Mouse (Mus musculus) myocyte (in vitro differentiated cells): Measurements from ENCODE around the gene Smim17.

Source experiments
- CEBPB ChIP-seq: IDR thresholded peaks from 2 replicates; pipeline ENCODE4 v1.6.1; 2011; ENCODE audit warnings: mild to moderate bottlenecking, moderate library complexity; ENCODE audit not compliant: poor library complexity, insufficient read depth, severe bottlenecking
- E2F4 ChIP-seq: IDR thresholded peaks from one replicate; pipeline ENCODE4 v1.6.1; 2011; ENCODE audit warnings: mild to moderate bottlenecking, control low read depth, moderate library complexity; ENCODE audit not compliant: insufficient read depth
- MAX ChIP-seq: IDR thresholded peaks from one replicate; pipeline ENCODE4 v1.6.1; 2011; ENCODE audit warnings: low read depth, mild to moderate bottlenecking, control low read depth
- MYOD1 ChIP-seq, 3 experiments: IDR thresholded peaks; one replicate each; pipeline ENCODE4 v1.6.1; 2011; ENCODE audit warnings: control low read depth in 2 of 3, low read depth in 2 of 3, mild to moderate bottlenecking in 2 of 3, moderate library complexity in 1 of 3; ENCODE audit not compliant: insufficient read length in 2 of 3, control insufficient read depth in 1 of 3
- POLR2A ChIP-seq: IDR thresholded peaks from one replicate; pipeline ENCODE4 v1.6.1; 2011; ENCODE audit warnings: low read depth, mild to moderate bottlenecking, control low read depth, moderate library complexity; ENCODE audit not compliant: insufficient read length
- POLR2AphosphoS2 ChIP-seq: IDR thresholded peaks from one replicate; pipeline ENCODE4 v1.6.1; 2011; ENCODE audit warnings: low read depth, control low read depth; ENCODE audit not compliant: insufficient read length
- SRF ChIP-seq: IDR thresholded peaks from one replicate; pipeline ENCODE4 v1.6.1; 2011; ENCODE audit warnings: low read depth; ENCODE audit not compliant: control insufficient read depth, insufficient read length
- TCF12 ChIP-seq: IDR thresholded peaks from one replicate; pipeline ENCODE4 v1.6.1; 2011; ENCODE audit warnings: mild to moderate bottlenecking, control low read depth; ENCODE audit not compliant: poor library complexity, insufficient read depth, severe bottlenecking

DNA sequence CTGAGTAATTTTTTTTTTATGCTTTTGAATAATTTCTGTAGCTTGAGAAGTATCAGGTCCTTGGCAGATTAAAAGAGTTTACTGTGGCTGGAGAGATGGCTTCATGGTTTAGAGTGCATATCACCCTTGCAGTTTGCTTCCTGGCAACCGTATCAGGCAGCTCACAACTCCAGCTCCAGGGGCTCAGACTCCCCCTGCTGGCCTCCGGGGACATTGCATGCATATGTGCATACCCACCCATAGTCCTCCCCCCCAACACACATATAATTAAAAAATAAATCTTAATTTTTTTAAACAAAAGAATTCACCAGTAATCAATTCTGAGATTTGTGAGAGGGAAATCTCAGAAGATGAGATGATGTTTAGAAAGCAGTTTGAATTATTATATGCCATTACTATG, 31.8 kb downstream of the Smim17 start:
- no peak for TF ChIP-seq TCF12
- TF ChIP-seq E2F4, result no peak
- TF ChIP-seq MYOD1 (IDR thresholded peaks at IDR 0.05; ENCODE audit: control insufficient read depth in 1 of 3, insufficient read length in 2 of 3, low read depth in 2 of 3), result no peak
- TF ChIP-seq POLR2AphosphoS2, result no peak
- no peak for TF ChIP-seq POLR2A
- no peak for TF ChIP-seq SRF
- TF ChIP-seq CEBPB, result no peak
- TF ChIP-seq MAX, result no peak
